Mouse (Mus musculus): Measurements from ENCODE around the gene Sema3e.

DNA sequence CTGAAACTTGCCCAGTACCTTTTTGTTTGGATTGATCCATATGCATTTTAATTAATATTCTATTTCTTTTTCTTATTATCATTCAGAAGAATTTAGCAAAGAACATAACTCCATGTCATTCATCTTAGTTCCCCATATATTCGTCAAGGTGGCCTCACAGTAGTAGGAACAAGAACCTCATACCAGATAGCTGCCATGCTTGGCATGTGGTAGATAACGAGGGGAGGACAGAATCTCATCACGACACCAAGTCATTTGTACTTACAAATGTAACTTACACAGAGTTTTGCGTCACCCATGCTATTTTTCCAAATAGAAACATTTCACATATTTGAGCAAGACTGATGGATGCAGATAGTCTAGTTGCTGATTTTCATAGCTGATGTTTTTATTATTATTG, 45.9 kb upstream of the Sema3e start:
- TF ChIP-seq CTCF (IDR thresholded peaks at IDR 0.05; ENCODE audit: borderline replicate concordance, control insufficient read depth, extremely low read depth, insufficient read depth, low read length, poor library complexity) (no peak), POLR2A (IDR thresholded peaks at IDR 0.05; ENCODE audit: control insufficient read depth, extremely low read depth, insufficient read depth, low read length, poor library complexity) (no peak)
